Mouse (Mus musculus): ENCODE measurements around the gene Tnfrsf1a. TPM values are rescaled to one million over a fixed set of nuclear protein-coding genes. Genes with fewer than 3 reads are reported as not detected.

Tnfrsf1a gene
- polyA plus RNA-seq, 1 experiment from 2014 or later, result 51.9 TPM

DNA sequence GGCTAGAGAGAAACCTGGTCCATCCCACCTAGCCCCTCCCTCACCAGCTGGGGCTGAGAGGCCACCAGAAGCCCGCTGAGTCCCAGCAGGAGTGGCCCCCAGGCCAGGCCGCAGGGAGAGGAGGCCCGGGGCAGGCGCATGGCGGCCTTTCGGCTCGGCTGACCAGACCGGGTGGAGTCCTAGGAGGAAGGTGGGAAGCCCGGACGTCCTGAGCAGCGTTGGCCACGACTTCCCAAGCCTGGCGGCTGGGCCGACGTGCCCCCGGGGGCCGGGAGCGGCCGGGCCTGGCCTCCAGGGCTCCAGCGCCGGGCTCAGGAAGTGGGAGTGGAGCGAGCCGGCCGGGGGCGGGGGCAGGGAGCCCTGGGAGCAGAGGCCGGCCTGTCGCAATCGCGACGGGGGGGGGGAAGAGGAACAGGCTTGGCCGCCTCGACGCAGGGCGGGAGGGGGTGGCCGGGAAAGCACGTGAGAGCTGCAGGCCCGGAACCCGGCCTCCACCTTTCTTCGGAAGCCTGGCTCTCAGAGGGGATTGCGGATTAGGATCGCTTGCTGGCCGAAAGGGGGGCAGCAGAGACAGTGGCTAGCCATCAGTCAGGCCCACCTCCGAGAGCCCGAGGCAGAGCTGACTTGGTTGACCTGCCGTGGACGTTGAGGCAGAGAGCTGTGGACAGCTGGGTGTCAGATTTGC, 35.5 kb upstream of the Tnfrsf1a start, which contains the start of gene Ltbr:
Ltbr (minus strand) TSS at position 340 of the 685 bp plus-strand sequence.
- peak within 1 kb of the TSS; percentile 75 for H3K9ac ChIP-seq
- peak; percentile 42 for ATAC-seq (ENCODE audit: insufficient number of reproducible peaks, insufficient read depth, low FRiP score, low TSS enrichment)
- peak within 1 kb of the TSS; percentile 67 for H3K4me2 ChIP-seq (replicated peaks)
- H3K27ac ChIP-seq, result peak within 1 kb of the TSS; percentile 65; the same call in 1 of the 2 replicates
- 3% methylated on average over 44 of the region's 46 CpGs for WGBS
- H3K4me3 ChIP-seq, result peak within 1 kb of the TSS; percentile 44
- H3K4me1 ChIP-seq, result peaks cover 34% of the 10 kb centered on the region
- no peaks in the 10 kb centered on the region for H3K27me3 ChIP-seq
- no peaks in the 10 kb centered on the region for H3K36me3 ChIP-seq
- H3K9me3 ChIP-seq, result no peaks in the 10 kb centered on the region

DNA sequence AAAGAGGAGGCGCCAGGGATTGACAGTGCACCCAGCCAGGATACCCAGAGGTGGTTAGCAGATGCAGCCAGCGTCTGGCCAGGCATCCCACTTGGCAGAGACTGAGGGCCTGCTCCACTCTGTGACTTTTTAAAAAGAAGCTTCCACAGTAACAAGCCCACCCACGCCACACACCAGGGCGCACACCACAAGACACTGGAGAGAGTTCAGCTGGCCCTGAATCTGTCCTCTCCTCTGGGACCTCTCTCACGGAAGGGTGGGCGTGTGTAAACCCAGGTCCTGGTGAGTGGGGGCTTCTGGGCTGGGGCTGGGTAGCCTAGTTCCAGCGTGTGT, 35.0 kb upstream of the Tnfrsf1a start:
- Histone ChIP-seq H3K27me3 (0 out of 2 replicates have a peak, but pooled peaks cover 4% of the 10 kb centered on the region), H3K9ac (peak overlapping the region; percentile 75), H3K4me2 (replicated peaks) (peak overlapping the region; percentile 67), H3K9me3 (no peaks in the 10 kb centered on the region), H3K36me3 (no peaks in the 10 kb centered on the region), H3K4me3 (peak overlapping the region; percentile 44), H3K4me1 (peaks cover 29% of the 10 kb centered on the region), H3K27ac (no peak overlapping the region)
- ATAC-seq (ENCODE audit: insufficient number of reproducible peaks, insufficient read depth, low FRiP score, low TSS enrichment), result no peak
- WGBS, result 58% methylated on average over 7 of the region's 7 CpGs

- ATAC-seq (ENCODE audit: insufficient number of reproducible peaks, insufficient read depth, low FRiP score, low TSS enrichment), result no peak
- Histone ChIP-seq H3K27ac (no peak overlapping the region), H3K4me1 (peaks cover 26% of the 10 kb centered on the region), H3K4me2 (replicated peaks) (no peak overlapping the region), H3K9me3 (no peaks in the 10 kb centered on the region), H3K9ac (no peak overlapping the region), H3K4me3 (no peak overlapping the region), H3K36me3 (no peaks in the 10 kb centered on the region), H3K27me3 (peaks cover 6% of the 10 kb centered on the region; the same call in 1 of the 2 replicates)
- WGBS, result 67% methylated on average over 6 of the region's 6 CpGs
Observed at GRCm38 (mm10) chr6:125314746-125315145, 34.4 kb upstream of the Tnfrsf1a start.

DNA sequence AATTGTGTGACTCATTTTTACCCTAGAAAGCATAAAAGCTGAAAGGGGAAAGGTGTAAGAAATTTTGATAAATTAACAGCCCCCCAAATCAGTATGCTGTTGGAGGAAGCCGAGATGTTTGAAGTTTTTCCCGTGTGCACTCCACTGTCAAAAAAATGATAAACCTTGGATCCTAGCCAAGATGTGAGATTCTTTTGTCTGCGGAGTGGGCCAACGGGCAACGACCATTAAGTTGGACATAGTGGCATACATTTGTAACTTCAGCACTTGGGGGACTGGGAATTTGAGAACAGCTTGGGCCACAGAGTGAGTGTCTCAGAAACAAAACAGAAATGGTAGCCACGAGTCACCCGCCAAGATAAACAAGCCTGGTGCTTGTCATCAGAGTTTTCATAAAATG, 32.1 kb upstream of the Tnfrsf1a start:
- no peaks in the 10 kb centered on the region for H3K9me3 ChIP-seq
- peaks cover 26% of the 10 kb centered on the region for H3K4me1 ChIP-seq
- no peak for ATAC-seq (ENCODE audit: insufficient number of reproducible peaks, insufficient read depth, low FRiP score, low TSS enrichment)
- no peak overlapping the region for H3K27ac ChIP-seq
- peaks cover 30% of the 10 kb centered on the region for H3K27me3 ChIP-seq
- WGBS, result 67% methylated on average over 7 of the region's 7 CpGs
- no peak overlapping the region for H3K9ac ChIP-seq
- no peaks in the 10 kb centered on the region for H3K36me3 ChIP-seq
- no peak overlapping the region for H3K4me2 ChIP-seq (replicated peaks)
- H3K4me3 ChIP-seq, result no peak overlapping the region

GRCm38 (mm10) chr6:125318981-125319918, 29.9 kb upstream of the Tnfrsf1a start:
- Histone ChIP-seq H3K4me3 (no peak overlapping the region), H3K9ac (no peak overlapping the region)

DNA sequence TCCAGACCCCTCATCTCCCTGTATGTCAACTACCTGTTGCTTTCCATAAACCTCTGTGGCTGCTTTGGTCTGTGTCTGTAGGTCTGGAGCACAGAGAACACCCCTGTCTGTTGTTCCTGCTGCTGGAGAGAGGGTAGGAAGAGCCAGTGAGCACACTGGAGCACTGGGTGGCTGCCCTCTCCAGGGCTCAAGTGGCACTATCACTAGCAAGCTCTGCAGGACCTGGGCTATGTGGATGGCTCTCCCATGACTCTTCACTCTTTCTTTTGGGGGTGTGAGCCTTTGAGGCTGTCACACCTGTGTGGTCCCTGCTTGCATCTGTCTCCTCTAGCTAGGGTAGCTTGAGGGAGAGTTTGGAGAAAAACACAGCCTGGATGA, 29.3 kb upstream of the Tnfrsf1a start:
- H3K4me2 ChIP-seq (replicated peaks), result no peak overlapping the region
- H3K4me3 ChIP-seq, result no peak overlapping the region
- ATAC-seq (ENCODE audit: insufficient number of reproducible peaks, insufficient read depth, low FRiP score, low TSS enrichment), result no peak
- no peaks in the 10 kb centered on the region for H3K36me3 ChIP-seq
- no peak overlapping the region for H3K9ac ChIP-seq
- H3K9me3 ChIP-seq, result no peaks in the 10 kb centered on the region
- H3K27ac ChIP-seq, result no peak overlapping the region
- no peaks in the 10 kb centered on the region for H3K4me1 ChIP-seq
- H3K27me3 ChIP-seq, result peaks cover 41% of the 10 kb centered on the region

More at GRCm38 (mm10) chr6:125318981-125319918, 29.9 kb upstream of the Tnfrsf1a start:
- H3K4me2 ChIP-seq (replicated peaks), result no peak overlapping the region
- peaks cover 41% of the 10 kb centered on the region for H3K27me3 ChIP-seq
- H3K4me1 ChIP-seq, result peaks cover 6% of the 10 kb centered on the region
- no peak for ATAC-seq (ENCODE audit: insufficient number of reproducible peaks, insufficient read depth, low FRiP score, low TSS enrichment)
- no peaks in the 10 kb centered on the region for H3K9me3 ChIP-seq
- H3K27ac ChIP-seq, result no peak overlapping the region
- H3K36me3 ChIP-seq, result no peaks in the 10 kb centered on the region
- WGBS, result 62% methylated on average over 15 of the region's 15 CpGs

DNA sequence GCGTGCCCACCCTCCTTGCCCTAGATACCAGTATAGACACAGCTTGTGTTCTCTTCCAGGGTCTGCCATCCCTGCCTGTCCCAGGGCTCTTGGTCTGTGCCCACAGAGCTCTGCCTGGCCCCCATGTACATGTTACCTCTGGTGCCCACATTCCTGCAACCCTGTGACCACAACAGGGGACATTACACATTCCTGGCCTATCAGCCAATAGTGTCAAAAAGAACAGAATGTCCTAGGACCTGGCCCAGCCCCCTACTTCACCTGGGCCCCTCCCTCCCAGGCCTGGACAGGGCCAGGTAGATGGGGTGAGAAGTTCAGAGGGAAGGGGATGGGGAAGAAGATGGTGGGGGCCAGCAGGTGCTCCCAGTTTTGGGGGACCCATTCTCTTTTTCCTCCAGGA, 28.8 kb upstream of the Tnfrsf1a start, which contains the start of gene Scnn1a:
Scnn1a (plus strand) TSS at position 337 of the 400 bp plus-strand sequence.
- no peak for ATAC-seq (ENCODE audit: insufficient number of reproducible peaks, insufficient read depth, low FRiP score, low TSS enrichment)
- peaks cover 41% of the 10 kb centered on the region for H3K27me3 ChIP-seq
- H3K27ac ChIP-seq, result no peak within 1 kb of the TSS
- peak within 1 kb of the TSS; percentile 18; the same call in 1 of the 2 replicates for H3K4me2 ChIP-seq (replicated peaks)
- H3K9me3 ChIP-seq, result no peaks in the 10 kb centered on the region
- H3K9ac ChIP-seq, result no peak within 1 kb of the TSS
- no peaks in the 10 kb centered on the region for H3K36me3 ChIP-seq
- H3K4me3 ChIP-seq, result no peak within 1 kb of the TSS
- no peaks in the 10 kb centered on the region for H3K4me1 ChIP-seq
- WGBS, result 76% methylated on average over 1 of the region's 1 CpGs

DNA sequence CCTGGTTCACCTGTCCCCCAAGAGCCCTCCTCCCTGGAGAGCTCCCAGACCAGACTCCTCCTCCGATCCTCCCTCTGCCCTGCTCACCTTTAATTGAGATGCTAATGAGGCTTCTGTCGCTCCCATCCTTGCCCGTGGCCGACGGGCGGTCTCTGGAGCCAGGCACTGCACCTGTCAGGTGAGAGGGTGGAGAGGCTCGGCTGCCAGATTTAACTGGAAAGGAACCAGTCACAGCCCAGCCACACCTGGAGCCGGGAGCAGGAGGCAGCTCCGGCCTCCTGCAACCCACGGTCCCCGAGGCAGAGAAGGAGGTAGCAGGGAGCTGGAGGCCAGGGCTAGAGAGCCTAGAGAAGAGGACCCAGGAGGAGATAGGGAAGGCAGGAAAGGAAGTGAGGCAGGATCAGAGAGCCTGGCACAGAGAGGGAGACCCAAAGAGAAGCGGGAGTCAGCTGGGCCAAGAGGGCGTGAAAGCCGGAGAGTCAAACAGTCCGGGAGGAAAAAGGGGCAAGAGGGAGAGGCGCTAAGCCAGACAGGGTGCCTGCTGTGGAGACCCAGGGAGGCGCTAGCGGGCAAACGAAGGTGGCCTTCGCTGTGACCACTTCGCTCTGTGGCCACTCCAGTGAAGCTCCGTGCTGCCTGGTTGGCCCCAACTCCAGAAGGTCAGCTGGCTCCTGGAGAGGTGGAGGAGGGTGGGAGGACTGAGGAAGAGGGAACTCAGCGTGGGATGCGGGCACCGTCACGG, 27.9 kb upstream of the Tnfrsf1a start:
- no peak overlapping the region for H3K27ac ChIP-seq
- H3K27me3 ChIP-seq, result peaks cover 41% of the 10 kb centered on the region
- no peak for ATAC-seq (ENCODE audit: insufficient number of reproducible peaks, insufficient read depth, low FRiP score, low TSS enrichment)
- H3K9me3 ChIP-seq, result no peaks in the 10 kb centered on the region
- H3K4me2 ChIP-seq (replicated peaks), result peak overlapping the region; percentile 18
- WGBS, result 7% methylated on average over 26 of the region's 26 CpGs
- no peaks in the 10 kb centered on the region for H3K4me1 ChIP-seq
- H3K4me3 ChIP-seq, result no peak overlapping the region
- no peak overlapping the region for H3K9ac ChIP-seq
- no peaks in the 10 kb centered on the region for H3K36me3 ChIP-seq

GRCm38 (mm10) chr6:125322794-125323193, 26.4 kb upstream of the Tnfrsf1a start:
- no peak overlapping the region for H3K4me3 ChIP-seq
- no peak overlapping the region for H3K4me2 ChIP-seq (replicated peaks)
- ATAC-seq (ENCODE audit: insufficient number of reproducible peaks, insufficient read depth, low FRiP score, low TSS enrichment), result no peak
- H3K9me3 ChIP-seq, result no peaks in the 10 kb centered on the region
- H3K4me1 ChIP-seq, result no peaks in the 10 kb centered on the region
- no peak overlapping the region for H3K27ac ChIP-seq
- H3K36me3 ChIP-seq, result no peaks in the 10 kb centered on the region
- no peak overlapping the region for H3K9ac ChIP-seq
- H3K27me3 ChIP-seq, result peaks cover 41% of the 10 kb centered on the region
- WGBS, result 63% methylated on average over 13 of the region's 13 CpGs

GRCm38 (mm10) chr6:125323547-125323946, 25.6 kb upstream of the Tnfrsf1a start:
- ATAC-seq (ENCODE audit: insufficient number of reproducible peaks, insufficient read depth, low FRiP score, low TSS enrichment), result no peak
- H3K36me3 ChIP-seq, result no peaks in the 10 kb centered on the region
- H3K4me1 ChIP-seq, result no peaks in the 10 kb centered on the region
- H3K27ac ChIP-seq, result no peak overlapping the region
- no peaks in the 10 kb centered on the region for H3K9me3 ChIP-seq
- WGBS, result 53% methylated on average over 6 of the region's 6 CpGs
- peaks cover 41% of the 10 kb centered on the region for H3K27me3 ChIP-seq
- H3K4me2 ChIP-seq (replicated peaks), result no peak overlapping the region
- H3K4me3 ChIP-seq, result no peak overlapping the region
- H3K9ac ChIP-seq, result no peak overlapping the region

DNA sequence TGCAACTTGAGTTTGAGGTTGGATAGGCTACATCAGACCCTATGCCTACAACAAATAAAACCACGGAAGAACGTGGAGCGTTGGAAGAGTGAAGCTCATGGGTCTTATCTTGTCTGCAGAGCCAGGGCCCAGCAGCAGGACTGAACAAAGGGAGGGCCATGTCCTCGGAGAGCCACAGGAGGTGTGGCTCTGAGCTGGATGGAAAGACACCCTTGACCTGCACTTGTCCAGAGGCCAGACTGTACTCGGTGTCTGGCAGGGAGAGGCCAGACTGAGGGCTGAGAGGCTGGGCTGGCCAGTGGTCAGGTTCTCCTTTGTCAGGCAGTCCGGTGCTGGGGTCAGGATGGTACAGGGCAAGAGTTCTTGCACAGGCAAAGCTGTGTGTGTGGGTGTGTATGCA, 23.8 kb upstream of the Tnfrsf1a start:
- no peaks in the 10 kb centered on the region for H3K9me3 ChIP-seq
- H3K27me3 ChIP-seq, result peaks cover 29% of the 10 kb centered on the region
- H3K36me3 ChIP-seq, result no peaks in the 10 kb centered on the region
- H3K4me3 ChIP-seq, result no peak overlapping the region
- H3K4me2 ChIP-seq (replicated peaks), result no peak overlapping the region
- H3K9ac ChIP-seq, result no peak overlapping the region
- no peak for ATAC-seq (ENCODE audit: insufficient number of reproducible peaks, insufficient read depth, low FRiP score, low TSS enrichment)
- no peak overlapping the region for H3K27ac ChIP-seq
- H3K4me1 ChIP-seq, result peaks cover 5% of the 10 kb centered on the region
- WGBS, result 78% methylated on average over 6 of the region's 6 CpGs
